Mouse (Mus musculus) heart, postnatal 0 days (tissue): ENCODE measurements around the gene Slc35e3.

Source experiments
- CTCF ChIP-seq: IDR thresholded peaks from 2 replicates; pipeline ENCODE4 v1.5.1; 2016; ENCODE audit warnings: antibody characterized with exemption, control low read depth, low read depth
- EP300 ChIP-seq: IDR thresholded peaks from 2 replicates; pipeline ENCODE4 v1.6.1; 2016; ENCODE audit warnings: antibody characterized with exemption, low read depth

- TF ChIP-seq EP300: no peak
- TF ChIP-seq CTCF: no peak
Observed at GRCm38 (mm10) chr10:117764598-117764997, 18.4 kb upstream of the Slc35e3 start.
